Mouse (Mus musculus): ENCODE data around the gene Brk1. TPM values are rescaled to one million over a fixed set of nuclear protein-coding genes. Genes with fewer than 3 reads are reported as not detected.
A peak's percentile ranks its signal among the peaks of the same experiment; 100 is the strongest.

Brk1 gene
- polyA plus RNA-seq, 1 experiment: 107 TPM

GRCm38 (mm10) chr6:113586466-113587183 lies 17.9 kb upstream of the Brk1 start:
- DNase-seq (ENCODE audit: low read depth in 1 of 2, low spot score in 2 of 2): no peak
- H3K4me1 ChIP-seq (ENCODE audit: control insufficient read depth, insufficient read depth, insufficient read length): no peaks in the 10 kb centered on the region
- no peaks in the 10 kb centered on the region for H3K27me3 ChIP-seq (ENCODE audit: control insufficient read depth, insufficient read depth, low read length)
- peak overlapping the region; percentile 6; the same call in 1 of the 2 replicates for H3K27ac ChIP-seq (ENCODE audit: insufficient read depth, low read length)
- no peak for TF ChIP-seq POLR2A (IDR thresholded peaks at IDR 0.05; ENCODE audit: low read depth, low read length)
- TF ChIP-seq CTCF (IDR thresholded peaks at IDR 0.05; ENCODE audit: extremely low read depth, insufficient read depth, insufficient read length, insufficient replicate concordance): no peak
- H3K4me3 ChIP-seq (ENCODE audit: extremely low read depth, insufficient read depth, insufficient read length): no peak overlapping the region
- H3K36me3 ChIP-seq (ENCODE audit: control insufficient read depth, insufficient read depth, low read length): no peaks in the 10 kb centered on the region
- 87% methylated on average over 5 of the region's 5 CpGs for WGBS

GRCm38 (mm10) chr6:113592637-113593036 lies 11.9 kb upstream of the Brk1 start:
- H3K4me1 ChIP-seq (ENCODE audit: control insufficient read depth, insufficient read depth, insufficient read length): no peaks in the 10 kb centered on the region
- H3K27me3 ChIP-seq (ENCODE audit: control insufficient read depth, insufficient read depth, low read length): no peaks in the 10 kb centered on the region
- no peak overlapping the region for H3K4me3 ChIP-seq (ENCODE audit: extremely low read depth, insufficient read depth, insufficient read length)
- no peaks in the 10 kb centered on the region for H3K36me3 ChIP-seq (ENCODE audit: control insufficient read depth, insufficient read depth, low read length)
- TF ChIP-seq CTCF (IDR thresholded peaks at IDR 0.05; ENCODE audit: extremely low read depth, insufficient read depth, insufficient read length, insufficient replicate concordance): no peak
- no peak for TF ChIP-seq POLR2A (IDR thresholded peaks at IDR 0.05; ENCODE audit: low read depth, low read length)
- no peak overlapping the region for H3K27ac ChIP-seq (ENCODE audit: insufficient read depth, low read length)
- DNase-seq (ENCODE audit: low read depth in 1 of 2, low spot score in 2 of 2): no peak
- WGBS: 95% methylated on average over 2 of the region's 2 CpGs

GRCm38 (mm10) chr6:113597945-113598344 lies 6.6 kb upstream of the Brk1 start:
- Histone ChIP-seq H3K27me3 (ENCODE audit: control insufficient read depth, insufficient read depth, low read length) (no peaks in the 10 kb centered on the region), H3K4me3 (ENCODE audit: extremely low read depth, insufficient read depth, insufficient read length) (no peak overlapping the region), H3K27ac (ENCODE audit: insufficient read depth, low read length) (no peak overlapping the region), H3K36me3 (ENCODE audit: control insufficient read depth, insufficient read depth, low read length) (no peaks in the 10 kb centered on the region), H3K4me1 (ENCODE audit: control insufficient read depth, insufficient read depth, insufficient read length) (no peaks in the 10 kb centered on the region)
- no peak for DNase-seq (ENCODE audit: low read depth in 1 of 2, low spot score in 2 of 2)
- TF ChIP-seq CTCF (IDR thresholded peaks at IDR 0.05; ENCODE audit: extremely low read depth, insufficient read depth, insufficient read length, insufficient replicate concordance): no peak
- no peak for TF ChIP-seq POLR2A (IDR thresholded peaks at IDR 0.05; ENCODE audit: low read depth, low read length)
- WGBS: 89% methylated on average over 4 of the region's 4 CpGs

- no peak for TF ChIP-seq CTCF (IDR thresholded peaks at IDR 0.05; ENCODE audit: extremely low read depth, insufficient read depth, insufficient read length, insufficient replicate concordance)
- TF ChIP-seq POLR2A (IDR thresholded peaks at IDR 0.05; ENCODE audit: low read depth, low read length): no peak
- no peaks in the 10 kb centered on the region for H3K36me3 ChIP-seq (ENCODE audit: control insufficient read depth, insufficient read depth, low read length)
- no peak overlapping the region for H3K4me3 ChIP-seq (ENCODE audit: extremely low read depth, insufficient read depth, insufficient read length)
- DNase-seq (ENCODE audit: low read depth in 1 of 2, low spot score in 2 of 2): no peak
- H3K27me3 ChIP-seq (ENCODE audit: control insufficient read depth, insufficient read depth, low read length): no peaks in the 10 kb centered on the region
- no peaks in the 10 kb centered on the region for H3K4me1 ChIP-seq (ENCODE audit: control insufficient read depth, insufficient read depth, insufficient read length)
- no peak overlapping the region for H3K27ac ChIP-seq (ENCODE audit: insufficient read depth, low read length)
- 90% methylated on average over 5 of the region's 5 CpGs for WGBS
Measured at GRCm38 (mm10) chr6:113599833-113600232, 4.7 kb upstream of the Brk1 start.

GRCm38 (mm10) chr6:113600543-113601139 lies 3.9 kb upstream of the Brk1 start, which contains the start of gene Fancd2os:
Gene Fancd2os, minus strand, starts transcription at chr6:113600715.
- Histone ChIP-seq H3K36me3 (ENCODE audit: control insufficient read depth, insufficient read depth, low read length) (no peaks in the 10 kb centered on the region), H3K4me3 (ENCODE audit: extremely low read depth, insufficient read depth, insufficient read length) (no peak within 1 kb of the TSS), H3K27ac (ENCODE audit: insufficient read depth, low read length) (no peak within 1 kb of the TSS), H3K4me1 (ENCODE audit: control insufficient read depth, insufficient read depth, insufficient read length) (no peaks in the 10 kb centered on the region), H3K27me3 (ENCODE audit: control insufficient read depth, insufficient read depth, low read length) (no peaks in the 10 kb centered on the region)
- DNase-seq (ENCODE audit: low read depth in 1 of 2, low spot score in 2 of 2): no peak
- TF ChIP-seq POLR2A (IDR thresholded peaks at IDR 0.05; ENCODE audit: low read depth, low read length) (no peak), CTCF (IDR thresholded peaks at IDR 0.05; ENCODE audit: extremely low read depth, insufficient read depth, insufficient read length, insufficient replicate concordance) (no peak)
- WGBS: 90% methylated on average over 23 of the region's 23 CpGs

- Histone ChIP-seq H3K4me1 (ENCODE audit: control insufficient read depth, insufficient read depth, insufficient read length) (peaks cover 4% of the 10 kb centered on the region; the same call in 1 of the 2 replicates), H3K27me3 (ENCODE audit: control insufficient read depth, insufficient read depth, low read length) (no peaks in the 10 kb centered on the region), H3K4me3 (ENCODE audit: extremely low read depth, insufficient read depth, insufficient read length) (no peak overlapping the region), H3K36me3 (ENCODE audit: control insufficient read depth, insufficient read depth, low read length) (no peaks in the 10 kb centered on the region), H3K27ac (ENCODE audit: insufficient read depth, low read length) (no peak overlapping the region)
- 85% methylated on average over 6 of the region's 6 CpGs for WGBS
- TF ChIP-seq POLR2A (IDR thresholded peaks at IDR 0.05; ENCODE audit: low read depth, low read length): no peak
- no peak for TF ChIP-seq CTCF (IDR thresholded peaks at IDR 0.05; ENCODE audit: extremely low read depth, insufficient read depth, insufficient read length, insufficient replicate concordance)
- no peak for DNase-seq (ENCODE audit: low read depth in 1 of 2, low spot score in 2 of 2)
Measured at GRCm38 (mm10) chr6:113602821-113603220, 1.8 kb upstream of the Brk1 start.

- DNase-seq (ENCODE audit: low read depth in 1 of 2, low spot score in 2 of 2): no peak
- no peaks in the 10 kb centered on the region for H3K36me3 ChIP-seq (ENCODE audit: control insufficient read depth, insufficient read depth, low read length)
- WGBS: 73% methylated on average over 12 of the region's 12 CpGs
- H3K4me3 ChIP-seq (ENCODE audit: extremely low read depth, insufficient read depth, insufficient read length): peak overlapping the region; percentile 96; the same call in 1 of the 2 replicates
- peaks cover 4% of the 10 kb centered on the region; the same call in 1 of the 2 replicates for H3K4me1 ChIP-seq (ENCODE audit: control insufficient read depth, insufficient read depth, insufficient read length)
- H3K27ac ChIP-seq (ENCODE audit: insufficient read depth, low read length): no peak overlapping the region; the same call in 1 of the 2 replicates
- TF ChIP-seq POLR2A (IDR thresholded peaks at IDR 0.05; ENCODE audit: low read depth, low read length) (no peak), CTCF (IDR thresholded peaks at IDR 0.05; ENCODE audit: extremely low read depth, insufficient read depth, insufficient read length, insufficient replicate concordance) (no peak)
- no peaks in the 10 kb centered on the region for H3K27me3 ChIP-seq (ENCODE audit: control insufficient read depth, insufficient read depth, low read length)
Measured at GRCm38 (mm10) chr6:113603993-113604392, 579 bp upstream of the Brk1 start.

Data from spleen, adult 2 months (tissue).